Mouse (Mus musculus): ENCODE results near the gene Ctf2.

DNA sequence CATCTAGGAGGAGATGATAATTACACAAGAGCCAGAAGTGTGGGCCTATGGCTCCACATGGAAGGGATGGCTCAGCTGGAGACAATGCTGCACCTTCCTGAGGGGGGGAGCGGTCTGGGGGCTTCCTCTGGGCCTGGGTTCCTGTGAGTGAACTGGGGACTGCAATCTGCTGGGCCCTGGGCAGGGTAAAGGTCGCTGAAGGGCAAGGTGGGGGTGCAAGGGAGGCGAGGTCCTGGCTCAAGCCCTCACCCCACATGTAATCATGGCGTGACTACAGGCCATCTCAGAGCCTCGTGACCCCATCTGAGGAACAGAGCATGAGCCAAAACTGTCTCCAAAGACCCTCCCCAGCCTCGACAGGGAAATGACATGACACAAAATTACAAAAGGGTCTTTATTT, 27.4 kb downstream of the Ctf2 start:
- TF ChIP-seq CTCF (IDR thresholded peaks at IDR 0.05; ENCODE audit: low read depth, low read length) = no peak
- TF ChIP-seq POLR2A (IDR thresholded peaks at IDR 0.05; ENCODE audit: extremely low read depth, insufficient read depth, low read length) = no peak
